Mouse (Mus musculus) MEL (cell line): ENCODE results near the gene Aldh8a1. TPM values are rescaled to one million over a fixed set of nuclear protein-coding genes. Genes with fewer than 3 reads are reported as not detected.

Experiments
- DNase-seq: peaks from one replicate; pipeline ENCODE4 v3.0.0; 2011; ENCODE audit warnings: low read depth, low spot score
- H3K27ac ChIP-seq: 2 replicates; pipeline ENCODE4 v1.5.1; 2012; ENCODE audit warnings: low read depth, mild to moderate bottlenecking, control low read depth, low read length, moderate library complexity; ENCODE audit not compliant: control insufficient read depth
- H3K27me3 ChIP-seq, 2 experiments: fragments of 150-350 bp in 1 of 2; sonication (generic) in 1 of 2; 2 replicates each; pipeline ENCODE4 v1.6.1; 2012; ENCODE audit warnings: low read length in 2 of 2, mild to moderate bottlenecking in 2 of 2, improper control_type of control experiment in 1 of 2, moderate library complexity in 1 of 2; ENCODE audit not compliant: insufficient read depth in 2 of 2, control insufficient read depth in 1 of 2
- H3K36me3 ChIP-seq, 2 experiments: 2 replicates each; pipeline ENCODE4 v1.6.1; 2012 to 2014; ENCODE audit warnings: low read length in 2 of 2, improper control_type of control experiment in 1 of 2, inconsistent platforms in 1 of 2, mild to moderate bottlenecking in 1 of 2; ENCODE audit not compliant: insufficient read depth in 2 of 2, control insufficient read depth in 1 of 2
- H3K4me1 ChIP-seq, 2 experiments: fragments of 150-350 bp in 1 of 2; sonication (generic) in 1 of 2; 2 replicates each; pipeline ENCODE4 v1.6.1; 2012; ENCODE audit warnings: low read length in 2 of 2, improper control_type of control experiment in 1 of 2, mild to moderate bottlenecking in 1 of 2; ENCODE audit not compliant: insufficient read depth in 2 of 2, control insufficient read depth in 1 of 2
- H3K4me3 ChIP-seq, 2 experiments: fragments of 150-350 bp in 1 of 2; sonication (generic) in 1 of 2; 2 replicates each; pipeline ENCODE4 v1.5.1; 2012; ENCODE audit warnings: low read depth in 2 of 2, low read length in 2 of 2, mild to moderate bottlenecking in 2 of 2, moderate library complexity in 2 of 2, control low read depth in 1 of 2, improper control_type of control experiment in 1 of 2; ENCODE audit not compliant: control insufficient read depth in 1 of 2, insufficient read depth in 1 of 2
- H3K79me2 ChIP-seq: 2 replicates; pipeline ENCODE4 v1.6.1; 2012; ENCODE audit warnings: mild to moderate bottlenecking, low read length, moderate library complexity; ENCODE audit not compliant: control insufficient read depth, poor library complexity, insufficient read depth
- H3K9ac ChIP-seq: 2 replicates; pipeline ENCODE4 v1.6.1; 2012; ENCODE audit warnings: low read depth, mild to moderate bottlenecking, control low read depth, low read length, moderate library complexity; ENCODE audit not compliant: control insufficient read depth, poor library complexity, severe bottlenecking
- H3K9me3 ChIP-seq: fragments of 150-350 bp; sonication (generic); replicated peaks from 2 replicates; pipeline ENCODE4 v1.6.1; 2012; ENCODE audit warnings: mild to moderate bottlenecking, low read length, improper control_type of control experiment, moderate library complexity; ENCODE audit not compliant: insufficient read depth
- BHLHE40 ChIP-seq: IDR thresholded peaks from 2 replicates; pipeline ENCODE4 v1.6.1; 2012; ENCODE audit warnings: low read depth, mild to moderate bottlenecking, inconsistent platforms, low read length, improper control_type of control experiment, borderline replicate concordance
- CHD1 ChIP-seq: IDR thresholded peaks from 2 replicates; pipeline ENCODE4 v1.6.1; 2012; ENCODE audit warnings: low read depth, mild to moderate bottlenecking, inconsistent platforms, low read length, improper control_type of control experiment
- EP300 ChIP-seq, 2 experiments: IDR thresholded peaks; 2 replicates each; pipeline ENCODE4 v1.6.1; 2011; ENCODE audit warnings: improper control_type of control experiment in 2 of 2, low read length in 2 of 2, low read depth in 1 of 2, mild to moderate bottlenecking in 1 of 2
- KAT2A ChIP-seq: conservative IDR thresholded peaks from 2 replicates; pipeline ENCODE4 v1.6.1; 2012; ENCODE audit warnings: low read depth, low read length, improper control_type of control experiment, inconsistent platforms
- MAZ ChIP-seq: IDR thresholded peaks from 2 replicates; pipeline ENCODE4 v1.6.1; 2012; ENCODE audit warnings: low read depth, mild to moderate bottlenecking, inconsistent platforms, low read length, improper control_type of control experiment
- MXI1 ChIP-seq: IDR thresholded peaks from 2 replicates; pipeline ENCODE4 v1.6.1; 2011; ENCODE audit warnings: mild to moderate bottlenecking, low read depth, low read length, improper control_type of control experiment
- MYB ChIP-seq: IDR thresholded peaks from 2 replicates; pipeline ENCODE4 v1.6.1; 2011; ENCODE audit warnings: mild to moderate bottlenecking, low read depth, low read length, improper control_type of control experiment
- NRF1 ChIP-seq: IDR thresholded peaks from 2 replicates; pipeline ENCODE4 v1.6.1; 2014; ENCODE audit warnings: low read depth, mild to moderate bottlenecking, inconsistent platforms, low read length, improper control_type of control experiment, moderate library complexity; ENCODE audit not compliant: poor library complexity, insufficient read depth, severe bottlenecking
- POLR2AphosphoS5 ChIP-seq: IDR thresholded peaks from 2 replicates; pipeline ENCODE4 v1.6.1; 2012; ENCODE audit warnings: low read depth, borderline replicate concordance, mild to moderate bottlenecking, inconsistent platforms, low read length, moderate library complexity, mixed read lengths
- RCOR1 ChIP-seq: IDR thresholded peaks from 2 replicates; pipeline ENCODE4 v1.6.1; 2012; ENCODE audit warnings: low read depth, mild to moderate bottlenecking, inconsistent platforms, low read length, improper control_type of control experiment
- SIN3A ChIP-seq: IDR thresholded peaks from 2 replicates; pipeline ENCODE4 v1.6.1; 2012; ENCODE audit warnings: low read length, improper control_type of control experiment, inconsistent platforms
- SMC3 ChIP-seq: IDR thresholded peaks from 2 replicates; pipeline ENCODE4 v1.6.1; 2011; ENCODE audit warnings: low read depth, low read length, improper control_type of control experiment
- TAL1 ChIP-seq: IDR thresholded peaks from 2 replicates; pipeline ENCODE4 v1.6.1; 2012; ENCODE audit warnings: mild to moderate bottlenecking, inconsistent platforms, low read length, moderate library complexity, mixed read lengths
- UBTF ChIP-seq: IDR thresholded peaks from 2 replicates; pipeline ENCODE4 v1.6.1; 2012; ENCODE audit warnings: low read depth, mild to moderate bottlenecking, inconsistent platforms, low read length, improper control_type of control experiment, moderate library complexity, borderline replicate concordance; ENCODE audit not compliant: insufficient read depth
- ZC3H11A ChIP-seq: IDR thresholded peaks from 2 replicates; pipeline ENCODE4 v1.6.1; 2012; ENCODE audit warnings: low read depth, mild to moderate bottlenecking, inconsistent platforms, low read length, improper control_type of control experiment
- ZKSCAN1 ChIP-seq: IDR thresholded peaks from 2 replicates; pipeline ENCODE4 v1.6.1; 2012; ENCODE audit warnings: low read depth, mild to moderate bottlenecking, inconsistent platforms, low read length, improper control_type of control experiment, moderate library complexity
- polyA plus RNA-seq, 2 experiments: library from polyadenylated mRNA; stranded (reverse) in 1 of 2; unstranded in 1 of 2; fragments of >175 nt in 1 of 2; fragments of >200 nt in 1 of 2; gene quantifications; 2 replicates each; pipeline versions ENCODE4 v1.2.1 to v1.2.4; 2012; ENCODE audit warnings: low replicate concordance in 2 of 2, low read depth in 1 of 2; ENCODE audit not compliant: insufficient read length in 2 of 2, insufficient read depth in 1 of 2, missing spikeins in 1 of 2
- total RNA-seq: library from RNA; depleted of rRNA; stranded (reverse); fragments of 300-350 nt; gene quantifications from 2 replicates; pipeline ENCODE4 v1.2.3, GENCODE M21; 2012

The Aldh8a1 gene
- total and polyA plus RNA-seq, 3 experiments = 0.04 to 0.07 TPM; not detected in 1

GRCm38 (mm10) chr10:21367481-21367880 is 9.6 kb upstream of the Aldh8a1 start:
- Histone ChIP-seq H3K9me3 (no peaks in the 10 kb centered on the region), H3K27ac (no peak overlapping the region), H3K36me3 (peaks cover 12 to 21% of the 10 kb centered on the region in 2 experiments), H3K79me2 (no peaks in the 10 kb centered on the region), H3K27me3 (no peaks in the 10 kb centered on the region), H3K9ac (no peak overlapping the region), H3K4me1 (peaks cover 9 to 11% of the 10 kb centered on the region in 2 experiments), H3K4me3 (no peak overlapping the region)
- DNase-seq = no peak
- TF ChIP-seq KAT2A (no peak), UBTF (no peak)

GRCm38 (mm10) chr10:21369586-21369985 is 7.5 kb upstream of the Aldh8a1 start:
- H3K27me3 ChIP-seq = no peaks in the 10 kb centered on the region

GRCm38 (mm10) chr10:21372271-21372670 is 4.8 kb upstream of the Aldh8a1 start:
- Histone ChIP-seq H3K36me3 (peaks cover 0 to 5% of the 10 kb centered on the region in 2 experiments; a peak in 3 of 4 replicates), H3K4me3 (no peak overlapping the region), H3K27ac (no peak overlapping the region), H3K79me2 (no peaks in the 10 kb centered on the region), H3K9me3 (no peaks in the 10 kb centered on the region), H3K9ac (no peak overlapping the region), H3K4me1 (no peaks in the 10 kb centered on the region), H3K27me3 (no peaks in the 10 kb centered on the region)
- TF ChIP-seq MYB = no peak
- TF ChIP-seq RCOR1 = no peak
- TF ChIP-seq EP300 (IDR thresholded peaks at IDR 0.05; ENCODE audit: low read depth in 1 of 2, low read length in 2 of 2) = no peak
- no peak for TF ChIP-seq SMC3
- TF ChIP-seq ZC3H11A = no peak
- no peak for TF ChIP-seq CHD1
- TF ChIP-seq SIN3A = no peak
- no peak for TF ChIP-seq UBTF
- TF ChIP-seq NRF1 = no peak
- DNase-seq = no peak

More at GRCm38 (mm10) chr10:21369586-21369985, 7.5 kb upstream of the Aldh8a1 start:
- Histone ChIP-seq H3K27ac (no peak overlapping the region), H3K9ac (no peak overlapping the region), H3K4me3 (no peak overlapping the region), H3K79me2 (no peaks in the 10 kb centered on the region), H3K36me3 (peaks cover 0 to 15% of the 10 kb centered on the region in 2 experiments; a peak in 2 of 4 replicates), H3K4me1 (no peaks in the 10 kb centered on the region), H3K9me3 (no peaks in the 10 kb centered on the region)
- TF ChIP-seq MXI1 (no peak), TAL1 (no peak), ZKSCAN1 (no peak), RCOR1 (no peak), SIN3A (no peak), MAZ (no peak), POLR2AphosphoS5 (no peak), BHLHE40 (no peak)
- TF ChIP-seq, all 39 proteins: peak for 0
- DNase-seq = no peak
